Mouse (Mus musculus): ENCODE measurements around the gene Eepd1.

- TF ChIP-seq CTCF (conservative IDR thresholded peaks at IDR 0.05; ENCODE audit: low read length) (no peak), POU5F1 (IDR thresholded peaks at IDR 0.05; ENCODE audit: borderline replicate concordance, low read length) (no peak)
Observed at GRCm38 (mm10) chr9:25513556-25513955, 32.2 kb downstream of the Eepd1 start.
